Mouse (Mus musculus) hindbrain, postnatal 0 days (tissue): ENCODE measurements around the gene Tldc2. TPM values are rescaled to one million over a fixed set of nuclear protein-coding genes. Genes with fewer than 3 reads are reported as not detected.

Experiments used
- ATAC-seq: fragments of 200-750 bp; cut with Nextera tagmentation; 2 replicates; pipeline ENCODE4 v1.8.0; 2017; ENCODE audit warnings: mild to moderate bottlenecking, moderate TSS enrichment, moderate library complexity
- DNase-seq: peaks from one replicate; pipeline ENCODE4 v3.0.0-alpha.2; 2015; ENCODE audit warnings: low spot score
- H3K27ac ChIP-seq: fragments of 300-500 bp; sonication (generic); 2 replicates; pipeline ENCODE4 v1.5.1; 2014; ENCODE audit warnings: mild to moderate bottlenecking
- H3K27me3 ChIP-seq: fragments of 300-500 bp; sonication (generic); 2 replicates; pipeline ENCODE4 v1.6.1; 2014; ENCODE audit warnings: low read length, mixed read lengths; ENCODE audit not compliant: insufficient read depth
- H3K36me3 ChIP-seq: fragments of 300-500 bp; sonication (generic); 2 replicates; pipeline ENCODE4 v1.6.1; 2014; ENCODE audit warnings: low read length, mixed read lengths; ENCODE audit not compliant: insufficient read depth
- H3K4me1 ChIP-seq: fragments of 300-500 bp; sonication (generic); 2 replicates; pipeline ENCODE4 v1.6.1; 2014; ENCODE audit warnings: antibody characterized with exemption, low read length, mixed read lengths; ENCODE audit not compliant: insufficient read depth
- H3K4me2 ChIP-seq: fragments of 300-500 bp; sonication (generic); 2 replicates; pipeline ENCODE4 v1.6.1; 2014; ENCODE audit warnings: low read depth, mild to moderate bottlenecking, low read length, moderate library complexity, mixed read lengths
- H3K4me3 ChIP-seq: fragments of 300-500 bp; sonication (generic); 2 replicates; pipeline ENCODE4 v1.5.1; 2014; ENCODE audit warnings: low read length
- H3K9ac ChIP-seq: fragments of 300-500 bp; sonication (generic); replicated peaks from 2 replicates; pipeline ENCODE4 v1.6.1; 2014; ENCODE audit warnings: mild to moderate bottlenecking, low read length, moderate library complexity, mixed read lengths
- H3K9me3 ChIP-seq: fragments of 300-500 bp; sonication (generic); 2 replicates; pipeline ENCODE4 v1.6.1; 2016; ENCODE audit warnings: low read length, mixed read lengths
- CTCF ChIP-seq: IDR thresholded peaks from 2 replicates; pipeline ENCODE4 v1.5.1; 2016; ENCODE audit warnings: antibody characterized with exemption, control low read depth, low read depth
- WGBS: fragments of 180-500 bp; shearing (Covaris S2); extraction: QIAGEN DNeasy Blood & Tissue Kit; methylation state at CpG from one replicate; pipeline ENCODE4 v1.1.7; 2014; 5-methylcytosine and 5-hydroxymethylcytosine counted together
- polyA plus RNA-seq: library from polyadenylated mRNA; unstranded; fragments of >200 nt; fragmentation: Nextera tagmentation; extraction: Ambion mirVana; gene quantifications from 2 replicates; pipeline ENCODE4 v1.2.1, GENCODE M21; 2015
- total RNA-seq: library from RNA; depleted of rRNA; stranded (reverse); fragments of >200 nt; gene quantifications from 2 replicates; pipeline ENCODE4 v1.2.3, GENCODE M21; 2014; rRNA removed

Gene Tldc2
- total and polyA plus RNA-seq, 2 experiments from 2014 or later: 0.43 TPM; not detected in 1

- DNase-seq (no peak), ATAC-seq (no peak)
- Histone ChIP-seq H3K9me3 (no peaks in the 10 kb centered on the region), H3K4me3 (no peak overlapping the region), H3K27ac (no peak overlapping the region), H3K27me3 (no peaks in the 10 kb centered on the region), H3K36me3 (no peaks in the 10 kb centered on the region), H3K9ac (no peak overlapping the region), H3K4me2 (no peak overlapping the region), H3K4me1 (no peaks in the 10 kb centered on the region)
- WGBS: 89% methylated on average over 5 of the region's 5 CpGs
- no peak for TF ChIP-seq CTCF
These were observed 52.5 kb downstream of the Tldc2 start for GRCm38 (mm10) chr2:157139251-157139802.

DNA sequence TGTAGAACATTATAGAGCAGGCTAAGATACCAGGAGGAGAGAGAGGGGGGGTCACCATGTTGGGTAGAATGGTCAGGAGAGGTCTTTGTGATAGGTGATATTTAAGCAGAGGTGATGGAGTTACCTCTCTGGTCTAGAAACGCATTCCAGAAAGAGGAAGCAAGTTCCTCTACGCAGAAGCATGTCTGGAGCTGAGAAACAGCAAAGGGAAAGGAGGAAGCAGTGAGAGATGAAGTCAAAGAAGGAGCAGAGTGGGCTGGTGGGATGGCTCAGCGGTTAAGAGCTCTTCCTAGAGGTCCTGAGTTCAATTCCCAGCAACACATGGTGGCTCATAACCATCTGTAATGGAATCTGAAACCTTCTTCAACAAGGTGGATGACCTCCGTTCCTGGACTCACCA lies 55.1 kb downstream of the Tldc2 start:
- H3K36me3 ChIP-seq: no peaks in the 10 kb centered on the region
- TF ChIP-seq CTCF: no peak
- WGBS: 90% methylated on average over 4 of the region's 4 CpGs
- no peak overlapping the region for H3K4me3 ChIP-seq
- no peak overlapping the region for H3K4me2 ChIP-seq
- no peaks in the 10 kb centered on the region for H3K4me1 ChIP-seq
- DNase-seq (no peak), ATAC-seq (no peak)
- no peak overlapping the region for H3K9ac ChIP-seq
- H3K27ac ChIP-seq: no peak overlapping the region
- no peaks in the 10 kb centered on the region for H3K9me3 ChIP-seq
- no peaks in the 10 kb centered on the region for H3K27me3 ChIP-seq

DNA sequence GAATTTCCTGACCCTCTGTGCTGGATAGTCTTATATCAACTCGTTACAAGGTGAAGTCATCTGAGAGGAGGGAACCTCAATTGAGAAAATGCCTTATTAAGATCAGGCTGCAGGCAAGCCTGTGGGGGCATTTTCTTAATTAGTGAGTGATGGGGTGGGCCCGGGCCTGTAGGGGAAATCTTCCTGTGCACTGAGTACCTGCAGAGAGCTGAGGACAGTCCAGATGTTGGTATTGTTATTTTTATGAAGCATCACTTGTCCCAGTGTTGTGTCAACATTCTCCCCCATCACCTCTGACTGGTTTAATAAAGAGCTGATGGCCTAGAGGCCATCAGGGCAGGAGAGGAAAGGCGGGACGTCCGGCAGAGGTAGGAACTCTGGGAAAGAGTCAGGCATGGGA lies 57.3 kb downstream of the Tldc2 start:
- Histone ChIP-seq H3K36me3 (peaks cover 5% of the 10 kb centered on the region; the same call in 1 of the 2 replicates), H3K27me3 (no peaks in the 10 kb centered on the region), H3K4me1 (no peaks in the 10 kb centered on the region), H3K9ac (no peak overlapping the region), H3K4me3 (no peak overlapping the region), H3K9me3 (no peaks in the 10 kb centered on the region), H3K27ac (no peak overlapping the region), H3K4me2 (no peak overlapping the region)
- WGBS: 78% methylated on average over 5 of the region's 5 CpGs
- DNase-seq (no peak), ATAC-seq (no peak)
- TF ChIP-seq CTCF: no peak

DNA sequence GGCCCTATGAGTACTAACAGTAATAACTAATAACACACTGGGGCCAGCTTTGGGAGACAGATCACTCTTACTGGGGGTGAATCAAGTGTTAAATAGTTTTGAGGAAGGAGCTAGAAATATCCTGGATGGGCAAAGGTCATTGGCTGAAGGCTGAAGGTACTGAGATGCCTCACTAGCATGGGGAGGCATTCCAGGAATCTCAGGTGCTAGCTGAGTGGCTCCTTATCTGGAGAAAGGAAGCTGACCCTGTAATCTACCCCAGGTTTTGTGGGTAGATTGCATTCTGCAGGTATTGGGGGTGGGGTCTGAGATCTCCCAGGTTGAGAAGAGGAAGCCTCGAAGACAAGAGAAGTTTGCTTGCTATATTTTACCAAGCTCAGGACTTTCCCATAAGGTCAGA lies 58.3 kb downstream of the Tldc2 start:
- Histone ChIP-seq H3K36me3 (peaks cover 15% of the 10 kb centered on the region; the same call in 1 of the 2 replicates), H3K4me2 (no peak overlapping the region), H3K9ac (no peak overlapping the region), H3K27me3 (no peaks in the 10 kb centered on the region), H3K4me3 (no peak overlapping the region), H3K27ac (no peak overlapping the region), H3K4me1 (no peaks in the 10 kb centered on the region), H3K9me3 (no peaks in the 10 kb centered on the region)
- 87% methylated on average over 1 of the region's 1 CpGs for WGBS
- ATAC-seq (no peak), DNase-seq (no peak)
- no peak for TF ChIP-seq CTCF

Other genes with a start within 250 kb of the Tldc2 start
- gene Tgif2, start 247.0 kb upstream of the Tldc2 start, total RNA-seq: 18.2 and 26.6 TPM in 2 replicates
- gene Tgif2, start 247.0 kb upstream of the Tldc2 start, polyA plus RNA-seq: 12.6 and 14.4 TPM in 2 replicates
- 1.7 and 4.4 TPM in 2 replicates for gene 4930518I15Rik, start 229.1 kb upstream of the Tldc2 start, total RNA-seq
- gene 4930518I15Rik, start 229.1 kb upstream of the Tldc2 start, polyA plus RNA-seq: 3.6 and 3.8 TPM in 2 replicates
- gene Rab5if, start 223.9 kb upstream of the Tldc2 start, total RNA-seq: 131 and 135 TPM in 2 replicates
- 158 and 160 TPM in 2 replicates for gene Rab5if, start 223.9 kb upstream of the Tldc2 start, polyA plus RNA-seq
- gene Sla2, start 199.9 kb upstream of the Tldc2 start, total RNA-seq: 0.68 TPM in 1 of 2 replicates, not detected in the other
- gene Sla2, start 199.9 kb upstream of the Tldc2 start, polyA plus RNA-seq: 0.13 and 0.15 TPM in 2 replicates
- gene Ndrg3, start 95.0 kb upstream of the Tldc2 start, total RNA-seq: 177 and 183 TPM in 2 replicates
- 162 and 167 TPM in 2 replicates for gene Ndrg3, start 95.0 kb upstream of the Tldc2 start, polyA plus RNA-seq
- gene Dsn1, start 79.9 kb upstream of the Tldc2 start, total RNA-seq: 6.3 and 9.5 TPM in 2 replicates
- gene Dsn1, start 79.9 kb upstream of the Tldc2 start, polyA plus RNA-seq: 11.9 and 12.7 TPM in 2 replicates
- gene Soga1, start 7.8 kb upstream of the Tldc2 start, total RNA-seq: 120 and 151 TPM in 2 replicates
- 3.5 and 3.6 TPM in 2 replicates for gene Soga1, start 7.8 kb upstream of the Tldc2 start, polyA plus RNA-seq
- 11.5 and 12.7 TPM in 2 replicates for gene Samhd1, start 48.2 kb downstream of the Tldc2 start, total RNA-seq
- gene Samhd1, start 48.2 kb downstream of the Tldc2 start, polyA plus RNA-seq: 10.9 and 11.9 TPM in 2 replicates
- 8.4 and 12.7 TPM in 2 replicates for gene Rbl1, start 117.5 kb downstream of the Tldc2 start, total RNA-seq
- gene Rbl1, start 117.5 kb downstream of the Tldc2 start, polyA plus RNA-seq: 5.2 and 6.0 TPM in 2 replicates
- gene Rpn2, start 192.0 kb downstream of the Tldc2 start, total RNA-seq: 240 and 253 TPM in 2 replicates
- 201 and 204 TPM in 2 replicates for gene Rpn2, start 192.0 kb downstream of the Tldc2 start, polyA plus RNA-seq
- gene Mroh8, start 192.5 kb downstream of the Tldc2 start, total RNA-seq: 0.25 TPM in 1 of 2 replicates, not detected in the other
- gene Mroh8, start 192.5 kb downstream of the Tldc2 start, polyA plus RNA-seq: 0.42 and 0.70 TPM in 2 replicates